Mouse (Mus musculus) fibroblast of lung, adult 2 months (primary cell): ENCODE data around the gene Cyp4a30b.
"Not testable (repeated sequence)": the region's sequence is repeated elsewhere in the genome, so short reads cannot be mapped to it uniquely, and the experiment has no call there.

Experiments
- DNase-seq: peaks from one replicate; pipeline ENCODE4 v3.0.0-alpha.2; 2011; ENCODE audit warnings: low read depth

Cyp4a30b gene

GRCm38 (mm10) chr4:115452304-115452703 is at the start of gene Cyp4a30b:
TSS of gene Cyp4a30b (plus strand) at chr4:115452604.
- no peak for DNase-seq

GRCm38 (mm10) chr4:115411324-115411723 is 41.1 kb upstream of the Cyp4a30b start, which contains the start of gene Cyp4a12b:
TSS of gene Cyp4a12b (plus strand) at chr4:115411624.
- DNase-seq = not testable (repeated sequence)

- no peak for DNase-seq
These were observed 1.7 kb upstream of the Cyp4a30b start for GRCm38 (mm10) chr4:115450577-115451137.

GRCm38 (mm10) chr4:115473585-115473984 is 21.2 kb downstream of the Cyp4a30b start:
- DNase-seq = not testable (repeated sequence)

- not testable (repeated sequence) for DNase-seq
These were observed 23.6 kb downstream of the Cyp4a30b start for GRCm38 (mm10) chr4:115476051-115476450.

GRCm38 (mm10) chr4:115481006-115481652 is 28.7 kb downstream of the Cyp4a30b start:
- DNase-seq = no peak

GRCm38 (mm10) chr4:115496001-115496400 is 43.6 kb downstream of the Cyp4a30b start, which contains the start of gene Cyp4a14:
TSS of gene Cyp4a14 (minus strand) at chr4:115496142.
- no peak for DNase-seq

- DNase-seq = no peak
These were observed 45.1 kb downstream of the Cyp4a30b start for GRCm38 (mm10) chr4:115497466-115497865.

GRCm38 (mm10) chr4:115513964-115514363 is 61.6 kb downstream of the Cyp4a30b start:
- not testable (repeated sequence) for DNase-seq

GRCm38 (mm10) chr4:115518000-115518399 is 65.6 kb downstream of the Cyp4a30b start, which contains the start of gene Cyp4a10:
TSS of gene Cyp4a10 (plus strand) at chr4:115518264.
- not testable (repeated sequence) for DNase-seq

GRCm38 (mm10) chr4:115519444-115519843 is 67.0 kb downstream of the Cyp4a30b start:
- DNase-seq = no peak
